Mouse (Mus musculus) midbrain, embryonic 13.5 days (tissue): ENCODE results near the gene Olfr1095. TPM values are rescaled to one million over a fixed set of nuclear protein-coding genes. Genes with fewer than 3 reads are reported as not detected.

ENCODE experiments used
- ATAC-seq: fragments of 200-750 bp; cut with Nextera tagmentation; 2 replicates; pipeline ENCODE4 v1.8.0; 2017; ENCODE audit warnings: mild to moderate bottlenecking, moderate TSS enrichment, moderate library complexity
- H3K27ac ChIP-seq: fragments of 300-500 bp; sonication (generic); 2 replicates; pipeline ENCODE4 v1.5.1; 2015; ENCODE audit warnings: inconsistent platforms, mild to moderate bottlenecking, moderate library complexity
- H3K27me3 ChIP-seq: fragments of 300-500 bp; sonication (generic); 2 replicates; pipeline ENCODE4 v1.6.1; 2015; ENCODE audit warnings: mild to moderate bottlenecking, inconsistent platforms
- H3K36me3 ChIP-seq: fragments of 300-500 bp; sonication (generic); 2 replicates; pipeline ENCODE4 v1.6.1; 2015; ENCODE audit warnings: mild to moderate bottlenecking, inconsistent platforms
- H3K4me1 ChIP-seq: fragments of 300-500 bp; sonication (generic); replicated peaks from 2 replicates; pipeline ENCODE4 v1.6.1; 2015; ENCODE audit warnings: inconsistent platforms
- H3K4me2 ChIP-seq: fragments of 300-500 bp; sonication (generic); replicated peaks from 2 replicates; pipeline ENCODE4 v1.6.1; 2015; ENCODE audit warnings: moderate library complexity, mild to moderate bottlenecking, inconsistent platforms
- H3K4me3 ChIP-seq: fragments of 300-500 bp; sonication (generic); replicated peaks from 2 replicates; pipeline ENCODE4 v1.5.1; 2015; ENCODE audit warnings: mild to moderate bottlenecking, inconsistent platforms
- H3K9ac ChIP-seq: fragments of 300-500 bp; sonication (generic); replicated peaks from 2 replicates; pipeline ENCODE4 v1.6.1; 2015; ENCODE audit warnings: mild to moderate bottlenecking, inconsistent platforms
- H3K9me3 ChIP-seq: fragments of 300-500 bp; sonication (generic); 2 replicates; pipeline ENCODE4 v1.6.1; 2016; ENCODE audit warnings: mild to moderate bottlenecking, inconsistent platforms
- WGBS: fragments of 180-500 bp; shearing (Covaris S2); methylation state at CpG from one replicate; pipeline ENCODE4 v1.1.7; 2015; 5-methylcytosine and 5-hydroxymethylcytosine counted together
- polyA plus RNA-seq: library from polyadenylated mRNA; unstranded; fragments of >200 nt; fragmentation: Nextera tagmentation; extraction: Ambion mirVana; gene quantifications from 2 replicates; pipeline ENCODE4 v1.2.1, GENCODE M21; 2015

Olfr1095 gene
- polyA plus RNA-seq, result not detected in 2 replicates

DNA sequence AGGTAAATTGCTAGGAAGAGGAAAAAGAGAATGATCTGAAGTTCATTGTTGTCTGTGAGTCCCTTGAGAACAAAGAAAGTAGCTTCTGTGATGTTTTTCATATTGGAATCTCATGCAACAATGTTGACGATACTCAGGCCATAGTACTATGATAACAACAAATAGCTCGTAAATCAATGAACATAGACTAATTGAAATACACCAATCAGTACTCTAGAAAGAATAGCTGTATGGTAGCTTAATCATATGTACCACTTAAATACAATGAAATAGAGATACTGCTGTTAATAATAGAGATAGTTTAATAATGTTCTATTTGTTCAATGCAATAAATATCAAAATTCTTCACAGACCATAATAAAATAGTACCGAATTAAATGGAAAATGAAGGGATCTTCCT lies at the start of gene Olfr1095:
Gene Olfr1095, minus strand, starts transcription at position 101 of the 400 bp plus-strand sequence.
- no peak within 1 kb of the TSS for H3K27ac ChIP-seq
- 94% methylated on average over 3 of the region's 3 CpGs for WGBS

DNA sequence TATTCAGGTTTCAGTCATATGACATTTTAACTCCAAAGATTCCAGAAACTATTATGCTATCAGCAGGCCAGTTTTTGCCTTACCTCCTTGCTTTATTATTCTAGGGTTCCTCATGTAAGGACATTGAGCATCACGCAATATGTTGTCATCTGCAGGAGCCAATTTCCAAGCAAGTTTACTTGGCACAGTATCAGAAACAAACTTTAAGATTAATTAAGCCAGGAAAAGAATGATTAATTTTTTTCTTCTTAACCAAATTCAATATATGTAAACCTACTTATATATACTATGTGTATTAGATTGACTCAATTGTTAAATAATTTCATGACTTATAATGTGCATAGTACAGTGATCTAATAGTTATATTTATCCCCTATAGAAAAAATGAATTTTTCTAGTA lies 40.6 kb upstream of the Olfr1095 start, which contains the start of gene Olfr1097:
Gene Olfr1097, minus strand, starts transcription at position 101 of the 400 bp plus-strand sequence.
- ATAC-seq, result no peak
- no peaks in the 10 kb centered on the region for H3K9me3 ChIP-seq
- 100% methylated on average over 1 of the region's 1 CpGs for WGBS

More for the DNA sequence above, at the start of gene Olfr1095:
- ATAC-seq, result no peak
- H3K9ac ChIP-seq, result no peak within 1 kb of the TSS
- H3K27me3 ChIP-seq, result no peaks in the 10 kb centered on the region
- H3K4me2 ChIP-seq, result no peak within 1 kb of the TSS
- no peaks in the 10 kb centered on the region for H3K4me1 ChIP-seq
- H3K4me3 ChIP-seq, result no peak within 1 kb of the TSS
- no peaks in the 10 kb centered on the region for H3K9me3 ChIP-seq
- no peaks in the 10 kb centered on the region for H3K36me3 ChIP-seq

DNA sequence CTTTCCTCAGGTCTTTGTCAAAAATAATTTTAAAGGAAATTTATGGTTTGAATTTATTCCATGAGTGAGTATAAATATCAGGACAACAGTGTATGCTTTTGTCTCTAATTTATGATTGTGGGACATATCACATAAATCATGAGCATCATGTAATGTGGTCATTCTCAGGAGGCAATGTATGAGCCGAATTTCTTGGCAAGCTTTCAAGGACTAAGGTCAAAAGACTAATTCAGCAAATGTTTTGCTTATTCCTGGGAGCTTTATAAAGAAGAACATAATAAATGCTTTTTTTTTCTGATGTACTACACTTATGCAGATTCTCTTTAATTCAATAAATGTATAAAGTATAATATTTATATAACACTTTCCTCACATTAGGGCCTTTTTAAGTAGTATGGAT lies 23.2 kb upstream of the Olfr1095 start, which contains the start of gene Gm13723:
Gene Gm13723, minus strand, starts transcription at position 101 of the 400 bp plus-strand sequence.
- Histone ChIP-seq H3K27ac (no peak within 1 kb of the TSS), H3K27me3 (no peaks in the 10 kb centered on the region), H3K4me2 (no peak within 1 kb of the TSS), H3K4me3 (no peak within 1 kb of the TSS), H3K36me3 (no peaks in the 10 kb centered on the region), H3K9me3 (no peaks in the 10 kb centered on the region), H3K4me1 (no peaks in the 10 kb centered on the region), H3K9ac (no peak within 1 kb of the TSS)
- WGBS, result 72% methylated on average over 1 of the region's 1 CpGs
- no peak for ATAC-seq

More for the DNA sequence above, 40.6 kb upstream of the Olfr1095 start, which contains the start of gene Olfr1097:
- H3K27me3 ChIP-seq, result no peaks in the 10 kb centered on the region
- no peak within 1 kb of the TSS for H3K4me2 ChIP-seq
- H3K9ac ChIP-seq, result no peak within 1 kb of the TSS
- H3K27ac ChIP-seq, result no peak within 1 kb of the TSS
- H3K4me3 ChIP-seq, result no peak within 1 kb of the TSS
- no peaks in the 10 kb centered on the region for H3K4me1 ChIP-seq
- H3K36me3 ChIP-seq, result no peaks in the 10 kb centered on the region

DNA sequence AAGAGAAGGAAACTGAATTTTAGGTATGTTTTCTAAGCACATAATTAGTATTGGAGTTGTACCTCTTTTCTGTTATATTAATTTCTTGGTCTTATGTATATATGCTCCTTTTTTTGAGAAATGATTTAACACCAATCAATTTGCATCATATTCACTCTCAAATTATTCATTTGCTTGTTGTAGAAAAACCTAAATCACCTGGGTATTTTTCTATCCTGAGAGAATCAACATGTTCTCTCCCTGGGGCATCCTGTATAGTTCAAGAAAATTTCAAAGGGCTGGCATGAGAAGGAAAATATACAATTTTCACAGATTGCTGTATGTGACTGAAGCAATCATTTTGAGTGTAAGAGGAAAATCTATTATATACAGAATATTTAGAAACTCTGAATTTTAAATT lies 27.1 kb downstream of the Olfr1095 start, which contains the start of gene Olfr1094:
Gene Olfr1094, plus strand, starts transcription at position 301 of the 400 bp plus-strand sequence.
- no peaks in the 10 kb centered on the region for H3K9me3 ChIP-seq
- H3K9ac ChIP-seq, result no peak within 1 kb of the TSS
- H3K4me3 ChIP-seq, result no peak within 1 kb of the TSS
- no peaks in the 10 kb centered on the region for H3K36me3 ChIP-seq
- no peak for ATAC-seq
- H3K27me3 ChIP-seq, result no peaks in the 10 kb centered on the region
- no peak within 1 kb of the TSS for H3K27ac ChIP-seq
- no peaks in the 10 kb centered on the region for H3K4me1 ChIP-seq
- no peak within 1 kb of the TSS for H3K4me2 ChIP-seq

DNA sequence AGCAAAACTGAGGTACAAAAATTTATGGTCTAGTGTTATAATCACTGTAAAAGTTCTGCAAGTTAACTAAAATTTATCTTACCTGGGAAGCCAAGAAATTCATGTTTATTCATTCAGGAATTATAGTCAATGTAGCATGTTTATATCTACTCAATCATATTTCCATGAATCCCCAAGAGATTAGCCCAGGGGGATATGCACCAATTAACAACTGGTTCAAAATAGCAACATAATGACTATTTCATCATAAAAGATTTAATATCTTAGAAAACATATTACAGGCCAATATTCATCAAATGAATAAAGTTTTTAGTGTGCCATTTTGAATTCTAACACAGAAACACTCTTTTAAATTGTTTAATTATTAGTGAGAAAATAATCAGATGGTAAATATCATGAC lies 41.6 kb downstream of the Olfr1095 start, which contains the start of gene Olfr141:
Gene Olfr141, minus strand, starts transcription at position 101 of the 400 bp plus-strand sequence.
- no peak for ATAC-seq

More for the DNA sequence above, 41.6 kb downstream of the Olfr1095 start, which contains the start of gene Olfr141:
- no peak within 1 kb of the TSS for H3K27ac ChIP-seq
- H3K27me3 ChIP-seq, result no peaks in the 10 kb centered on the region
- H3K36me3 ChIP-seq, result no peaks in the 10 kb centered on the region
- no peaks in the 10 kb centered on the region for H3K9me3 ChIP-seq
- H3K4me3 ChIP-seq, result no peak within 1 kb of the TSS
- no peak within 1 kb of the TSS for H3K4me2 ChIP-seq
- H3K9ac ChIP-seq, result no peak within 1 kb of the TSS
- no peaks in the 10 kb centered on the region for H3K4me1 ChIP-seq

Other genes starting within 250 kb of the Olfr1095 start
- not detected in 2 replicates for gene Olfr1084, start 212.0 kb downstream of the Olfr1095 start, polyA plus RNA-seq
- not detected in 2 replicates for gene Olfr1085, start 189.7 kb downstream of the Olfr1095 start, polyA plus RNA-seq
- gene Olfr1086, start 171.6 kb downstream of the Olfr1095 start, polyA plus RNA-seq, result not detected in 2 replicates
- gene Olfr1087, start 153.3 kb downstream of the Olfr1095 start, polyA plus RNA-seq, result not detected in 2 replicates
- not detected in 2 replicates for gene Olfr1089, start 118.0 kb downstream of the Olfr1095 start, polyA plus RNA-seq
- gene Olfr1090, start 92.7 kb downstream of the Olfr1095 start, polyA plus RNA-seq, result not detected in 2 replicates
- gene Olfr1093, start 69.2 kb downstream of the Olfr1095 start, polyA plus RNA-seq, result not detected in 2 replicates
- not detected in 2 replicates for gene Olfr141, start 41.7 kb downstream of the Olfr1095 start, polyA plus RNA-seq
- not detected in 2 replicates for gene Olfr1094, start 27.0 kb downstream of the Olfr1095 start, polyA plus RNA-seq
- not detected in 2 replicates for gene Gm13723, start 23.1 kb upstream of the Olfr1095 start, polyA plus RNA-seq
- not detected in 2 replicates for gene Olfr1097, start 40.5 kb upstream of the Olfr1095 start, polyA plus RNA-seq
- not detected in 2 replicates for gene Olfr1098, start 72.8 kb upstream of the Olfr1095 start, polyA plus RNA-seq
- not detected in 2 replicates for gene Olfr1099, start 109.0 kb upstream of the Olfr1095 start, polyA plus RNA-seq
- not detected in 2 replicates for gene Olfr1100, start 128.3 kb upstream of the Olfr1095 start, polyA plus RNA-seq
- gene Olfr1101, start 139.5 kb upstream of the Olfr1095 start, polyA plus RNA-seq, result not detected in 2 replicates
- not detected in 2 replicates for gene Olfr1102, start 146.7 kb upstream of the Olfr1095 start, polyA plus RNA-seq
- gene Olfr1104, start 175.4 kb upstream of the Olfr1095 start, polyA plus RNA-seq, result not detected in 2 replicates
- gene Olfr1105, start 184.8 kb upstream of the Olfr1095 start, polyA plus RNA-seq, result not detected in 2 replicates
- gene Olfr1106, start 200.6 kb upstream of the Olfr1095 start, polyA plus RNA-seq, result not detected in 2 replicates
- gene Olfr1107, start 224.1 kb upstream of the Olfr1095 start, polyA plus RNA-seq, result not detected in 2 replicates
- gene Olfr1109, start 244.3 kb upstream of the Olfr1095 start, polyA plus RNA-seq, result not detected in 2 replicates